Mouse (Mus musculus) c-Kit-positive CD71-positive TER-119-negative erythroid progenitor cells, embryonic 14.5 days (primary cell): ENCODE data around the gene Rab40b.

Source experiments
- DNase-seq: peaks from one replicate; pipeline ENCODE4 v3.0.0-alpha.2; 2013; ENCODE audit warnings: low read depth

Gene Rab40b

DNA sequence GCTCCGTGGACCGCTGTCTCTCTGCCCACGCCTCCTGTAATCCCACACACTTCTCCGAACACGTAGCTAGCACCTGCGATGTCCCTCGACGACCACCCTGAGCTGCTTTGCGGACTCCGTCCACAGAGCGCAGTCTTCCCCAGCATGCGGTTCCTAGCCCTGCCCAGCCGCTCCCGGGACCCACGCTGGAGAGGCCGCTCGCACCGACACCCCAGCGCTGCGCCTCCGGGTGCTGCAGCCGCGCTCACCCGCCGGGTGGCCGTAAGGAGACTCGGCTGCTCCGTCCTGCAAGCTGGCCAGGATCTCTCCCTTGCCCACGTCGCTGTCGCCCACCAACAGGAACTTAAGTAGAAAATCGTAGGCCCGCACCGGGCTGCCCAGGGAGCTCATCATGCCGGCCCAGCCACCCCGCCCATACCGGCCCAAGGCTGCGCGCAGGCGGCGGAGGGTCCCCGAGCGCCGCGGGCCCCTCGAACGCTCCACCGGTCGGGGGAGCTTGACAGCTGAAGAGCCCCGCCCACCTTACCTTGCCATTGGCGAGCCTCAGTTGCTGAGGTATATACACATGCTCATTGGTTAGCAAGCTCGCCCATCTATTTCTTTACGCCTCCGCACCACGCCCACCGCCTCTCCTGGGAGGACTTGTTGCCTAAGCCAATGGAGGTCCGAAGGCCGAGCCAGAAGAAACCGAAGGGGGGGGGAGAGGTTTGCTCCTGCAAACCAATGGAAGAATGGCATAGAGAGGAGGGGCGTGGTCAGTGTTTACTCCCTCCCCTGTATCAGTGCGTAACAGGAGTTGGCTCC, at the start of gene Rab40b:
Gene Rab40b, minus strand, starts transcription at position 502 of the 804 bp plus-strand sequence.
- DNase-seq, result peak; percentile 85

DNA sequence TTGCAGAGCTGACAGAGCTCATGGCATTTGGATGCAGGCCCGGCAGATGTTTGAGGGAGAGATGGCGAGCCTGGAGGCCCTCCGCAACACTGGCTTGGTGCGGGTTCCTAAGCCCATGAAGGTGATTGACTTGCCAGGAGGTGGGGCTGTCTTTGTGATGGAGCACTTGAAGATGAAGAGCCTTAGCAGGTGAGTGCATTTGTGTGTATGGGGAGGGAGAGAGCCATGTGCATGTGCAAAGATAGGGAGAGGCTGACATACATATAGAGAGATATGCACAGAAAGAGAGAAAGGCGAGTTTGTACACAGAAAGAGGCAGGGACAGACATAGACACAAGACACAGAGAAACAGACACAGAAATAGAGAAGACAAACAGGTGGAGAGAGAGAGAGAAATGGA, 49.2 kb upstream of the Rab40b start:
- no peak for DNase-seq

DNA sequence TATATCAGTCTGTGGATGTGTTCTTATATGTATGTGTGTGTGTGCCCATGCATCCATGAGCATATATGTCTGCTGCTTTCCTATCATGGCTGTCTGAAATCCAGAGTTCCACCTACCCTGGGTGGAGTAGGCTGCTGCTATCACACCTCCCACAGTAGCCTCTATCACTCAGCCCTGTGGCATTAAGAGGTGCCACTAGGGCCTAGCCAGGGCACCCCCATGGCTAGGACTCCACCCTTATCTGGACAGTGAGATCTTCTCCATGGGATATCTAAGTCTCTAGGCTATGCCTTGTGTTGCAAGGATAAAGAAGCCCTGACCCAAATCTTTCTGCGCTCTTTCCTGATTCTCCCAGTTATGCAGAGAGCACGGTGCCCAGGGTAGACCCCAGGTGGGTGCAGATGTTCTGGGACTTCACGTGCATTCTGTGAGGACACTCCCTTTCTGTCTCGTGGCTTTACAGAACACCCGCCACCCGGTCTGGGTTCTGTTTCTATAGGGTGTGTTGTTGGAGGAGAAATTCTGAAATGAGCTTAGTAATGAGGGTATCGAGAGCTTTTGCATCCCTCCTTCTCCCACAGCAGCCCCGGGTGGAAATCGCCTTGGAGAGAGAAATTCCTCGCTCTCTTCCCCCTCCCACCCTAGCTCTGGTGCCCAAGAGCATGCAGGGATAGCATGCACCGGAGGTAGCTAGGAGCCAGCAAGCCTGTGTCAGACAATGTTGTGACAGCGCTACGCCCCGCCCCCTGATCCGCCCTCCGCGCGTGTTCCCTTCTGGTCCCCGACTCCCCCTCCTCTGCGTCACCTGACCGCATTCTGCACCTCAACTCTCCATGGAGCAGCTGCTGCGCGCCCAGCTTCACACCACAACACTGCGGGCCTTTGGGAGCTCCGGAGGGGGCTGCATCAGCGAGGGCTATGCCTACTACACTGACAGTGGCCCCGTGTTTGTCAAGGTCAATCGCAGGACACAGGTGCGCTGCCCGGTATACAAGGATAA, 46.4 kb upstream of the Rab40b start, which contains the start of gene Fn3k:
Gene Fn3k, plus strand, starts transcription at position 758 of the 1,000 bp plus-strand sequence.
- peak; percentile 68 for DNase-seq

DNA sequence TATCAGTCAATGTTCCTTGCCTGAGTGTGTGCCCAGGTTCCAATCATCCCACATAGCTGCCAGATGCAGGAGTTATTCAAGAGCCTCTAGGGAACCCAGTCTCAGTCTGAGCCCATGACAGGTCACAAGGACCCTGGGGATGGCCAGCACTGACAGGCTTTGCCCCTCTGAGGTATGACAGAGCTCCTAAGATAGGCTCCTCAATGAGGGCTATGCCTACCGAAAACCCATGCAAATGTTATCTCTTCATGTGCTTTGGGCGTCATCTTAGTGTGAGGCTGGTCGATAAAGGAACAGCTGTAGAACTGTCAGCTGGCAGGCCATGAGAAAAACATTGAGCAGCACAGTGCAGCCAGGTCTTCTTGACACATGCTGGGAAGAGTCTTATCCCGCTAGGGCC, 45.3 kb upstream of the Rab40b start:
- peak; percentile 82 for DNase-seq

DNA sequence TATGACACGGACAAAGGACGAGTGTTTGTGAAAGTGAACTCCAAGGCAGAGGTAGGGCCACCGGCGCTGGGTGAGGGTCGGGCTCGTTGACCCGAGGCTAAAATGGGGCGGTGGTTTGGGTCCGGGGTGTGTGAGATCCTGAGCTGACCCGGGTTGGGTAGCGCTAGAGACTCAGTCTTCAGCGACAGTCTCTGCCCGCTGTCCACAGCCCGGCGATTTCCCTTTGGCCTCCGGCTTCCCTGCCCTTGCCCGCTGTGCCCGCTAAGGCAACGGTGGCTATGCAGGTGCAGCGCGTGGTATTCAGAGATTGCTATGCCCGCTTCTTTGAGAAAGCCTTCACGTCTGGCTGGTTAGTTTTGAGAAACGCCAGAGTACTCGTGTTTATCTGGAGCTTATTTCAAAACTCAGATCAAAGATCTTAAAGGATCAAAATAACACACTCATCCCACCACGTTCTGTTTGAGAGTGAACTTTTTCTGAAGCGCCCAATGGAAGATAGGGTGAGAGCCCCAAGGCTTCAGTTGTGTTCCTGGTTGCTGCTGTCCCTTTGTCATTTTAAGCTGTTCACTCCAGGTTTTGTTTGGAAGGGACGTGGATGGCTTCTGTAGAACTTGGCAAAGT, 33.6 kb upstream of the Rab40b start:
- DNase-seq, result no peak

DNA sequence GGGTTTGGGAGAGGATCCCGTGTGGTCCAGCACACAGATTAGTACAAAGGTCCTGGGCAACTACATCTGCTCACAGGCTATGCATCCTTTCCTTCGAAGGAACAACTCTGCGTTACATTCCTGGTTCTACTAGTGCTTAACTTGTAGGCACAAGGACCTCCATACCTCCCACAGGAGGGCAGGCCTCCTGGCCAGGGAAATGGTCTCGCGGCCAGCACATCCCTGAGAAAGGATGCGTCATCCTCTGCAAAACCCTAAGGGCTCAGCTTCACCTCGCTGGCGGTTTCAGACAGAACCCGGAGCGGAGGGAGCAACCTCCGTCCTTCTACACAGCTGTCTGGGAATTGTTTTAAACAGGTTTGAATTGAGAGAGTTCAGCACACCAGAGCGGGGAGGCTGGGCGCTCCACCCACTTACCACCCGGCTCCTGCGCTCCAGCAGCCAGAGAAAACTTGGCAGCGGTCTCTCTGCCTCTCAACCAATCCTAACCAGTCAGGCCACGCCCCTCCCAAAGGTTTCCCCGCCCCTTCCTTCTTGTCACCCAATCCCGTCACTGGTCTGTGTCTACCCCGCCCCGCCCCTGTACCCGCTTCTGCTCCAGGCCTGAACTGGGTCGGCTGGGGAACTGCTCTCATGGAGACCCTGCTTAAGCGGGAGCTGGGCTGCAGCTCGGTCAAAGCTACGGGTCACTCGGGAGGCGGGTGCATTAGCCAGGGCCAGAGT, 32.9 kb upstream of the Rab40b start, which contains the start of gene Fn3krp:
Gene Fn3krp, plus strand, starts transcription at position 572 of the 723 bp plus-strand sequence.
- peak; percentile 99 for DNase-seq

DNA sequence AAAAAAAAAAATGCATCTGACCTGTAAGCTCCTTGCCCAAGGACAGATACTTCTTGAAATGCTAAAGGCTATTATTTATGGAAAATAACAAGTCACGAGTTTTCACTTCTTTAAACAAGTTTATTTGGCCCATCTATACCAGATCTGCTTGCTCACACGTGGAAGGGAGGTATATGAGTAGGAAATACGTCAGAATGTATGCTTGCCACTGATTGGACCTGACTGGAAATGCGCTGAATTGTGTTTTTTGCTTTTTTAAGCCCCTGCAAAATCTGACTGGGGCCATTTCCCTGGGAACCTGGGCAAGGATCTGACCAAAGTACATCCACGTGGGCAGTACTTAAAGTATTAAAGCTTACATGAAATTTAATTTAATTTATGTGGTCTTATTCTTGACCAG, 32.3 kb upstream of the Rab40b start:
- no peak for DNase-seq

DNA sequence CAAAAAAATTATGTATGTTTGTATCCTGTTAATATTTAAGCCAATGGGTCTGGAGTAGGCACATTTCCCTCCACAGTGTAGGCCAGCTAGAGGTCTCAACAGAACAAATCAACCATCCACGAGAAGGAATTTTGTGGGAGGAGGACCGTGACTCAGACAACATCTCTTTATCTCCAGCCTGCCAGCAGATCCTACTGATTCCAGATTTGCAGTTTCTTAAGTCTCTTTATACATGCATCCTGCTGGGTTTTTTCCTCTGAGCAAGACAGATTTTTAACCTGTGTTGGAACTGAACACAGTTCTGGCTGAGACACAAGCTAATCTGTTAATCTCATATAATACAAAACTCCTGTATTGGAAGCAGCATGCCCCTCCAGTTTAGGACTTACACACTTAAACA, 30.9 kb upstream of the Rab40b start:
- no peak for DNase-seq

DNA sequence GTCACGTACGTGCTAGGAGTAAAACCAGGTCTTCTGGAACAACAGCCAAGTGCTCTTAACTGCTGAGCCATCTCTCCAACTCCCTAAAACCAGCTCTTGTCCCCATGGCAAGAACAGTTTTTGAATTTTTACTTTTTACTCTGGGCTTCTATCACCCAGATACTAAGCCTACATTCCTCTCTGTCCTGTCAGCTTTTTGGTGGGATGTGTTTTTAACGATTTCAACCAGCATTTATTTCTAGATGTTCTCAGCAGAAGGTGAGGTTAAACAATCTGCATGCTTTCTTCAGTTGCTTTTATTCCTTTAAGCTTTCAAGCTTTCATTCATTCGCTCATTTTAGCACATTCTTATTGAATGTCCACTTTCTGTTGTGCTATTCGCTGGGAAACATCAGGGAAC, 29.9 kb upstream of the Rab40b start:
- DNase-seq, result no peak

DNA sequence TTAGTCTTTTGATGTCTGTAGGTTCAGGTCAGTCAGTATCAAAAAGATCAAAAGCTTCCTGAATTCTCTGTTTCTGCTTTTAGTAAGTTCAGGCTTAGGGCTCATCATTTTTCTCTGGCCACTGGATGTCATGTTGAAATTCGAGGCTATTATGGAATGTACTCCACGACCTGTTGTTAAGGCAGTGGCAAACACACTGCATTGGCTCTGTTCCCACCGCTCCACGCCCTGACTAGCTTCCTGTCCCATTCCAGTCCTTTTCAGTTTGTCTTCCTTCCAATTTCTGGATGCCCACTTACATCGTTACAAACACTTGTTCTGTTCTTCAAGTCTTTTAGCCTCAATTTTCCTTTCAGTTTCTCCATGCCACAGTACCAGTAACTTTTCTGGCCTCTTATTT, 27.3 kb upstream of the Rab40b start:
- no peak for DNase-seq

DNA sequence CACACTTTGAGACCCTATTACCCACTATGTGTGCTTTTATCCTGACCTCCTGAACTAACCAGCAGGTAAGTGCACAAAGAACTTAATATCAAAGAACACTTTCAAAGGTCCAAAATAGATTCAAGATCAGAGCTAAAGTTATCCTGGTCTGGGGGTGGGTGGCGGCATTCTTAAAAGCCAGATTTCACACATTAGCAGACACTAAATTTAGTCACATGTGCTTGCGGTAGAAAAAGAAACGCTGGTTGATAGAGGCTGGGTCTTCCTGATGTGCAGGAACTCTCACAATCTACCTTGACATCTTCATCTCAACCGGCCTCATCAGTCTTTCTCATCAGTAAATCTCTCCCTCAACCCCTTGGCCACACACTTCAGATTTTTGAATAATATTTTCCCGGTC, 26.7 kb upstream of the Rab40b start:
- DNase-seq, result no peak

DNA sequence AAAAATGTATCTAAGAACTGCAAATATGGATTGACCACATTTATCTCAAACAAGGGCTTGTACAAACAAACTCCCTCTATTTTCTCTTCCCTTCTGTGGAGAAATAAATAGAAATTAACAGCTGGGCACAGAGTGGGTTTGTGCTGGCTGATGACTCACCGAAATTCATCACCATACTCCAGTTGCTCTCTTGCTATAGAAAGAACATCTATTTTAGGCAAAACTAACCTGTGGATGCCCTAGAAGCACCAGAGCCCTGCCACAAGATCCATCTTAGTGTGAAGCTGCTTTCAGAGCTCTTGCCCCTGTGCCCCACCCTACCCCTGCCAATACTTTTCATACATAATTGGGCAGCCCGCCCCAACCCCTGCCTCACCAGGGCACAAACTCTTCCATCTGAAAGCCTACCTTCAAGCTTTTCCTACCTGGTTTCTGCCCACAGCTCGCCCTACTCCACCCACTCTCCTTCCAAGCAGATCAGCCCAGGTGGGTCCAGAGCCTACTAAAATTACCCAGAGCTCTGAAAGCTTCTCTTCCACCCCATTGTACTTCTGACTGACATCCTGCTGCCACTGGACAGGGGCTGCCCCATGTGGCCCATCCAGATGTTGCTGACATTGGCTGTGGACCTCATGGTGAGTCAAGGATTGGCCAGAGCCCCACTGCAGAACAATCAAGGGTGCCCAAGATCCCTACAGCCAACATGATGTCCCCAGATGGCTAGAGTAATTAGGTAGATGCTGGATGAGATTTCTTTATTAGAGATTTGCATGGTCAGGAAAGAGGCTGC, 19.5 kb upstream of the Rab40b start:
- no peak for DNase-seq

DNA sequence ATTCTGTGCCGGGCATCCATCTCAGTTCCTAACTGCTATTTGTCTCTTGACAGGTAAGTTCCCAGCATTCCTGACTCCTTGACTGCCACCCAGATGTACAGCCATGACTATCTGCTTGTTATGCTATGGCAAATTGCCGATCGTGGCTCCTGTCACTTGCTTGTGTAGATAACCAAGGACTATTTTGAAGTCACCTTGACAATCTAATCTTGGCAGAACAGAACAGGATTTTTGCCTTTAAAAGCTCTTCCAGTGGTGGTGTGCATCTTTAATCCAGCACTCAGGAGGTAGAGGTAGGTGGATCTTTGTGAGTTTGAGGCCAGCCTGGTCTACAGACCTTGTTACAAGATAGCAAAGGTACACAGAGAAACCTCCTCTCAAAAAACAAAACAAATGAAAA, 4.4 kb upstream of the Rab40b start:
- DNase-seq, result no peak

DNA sequence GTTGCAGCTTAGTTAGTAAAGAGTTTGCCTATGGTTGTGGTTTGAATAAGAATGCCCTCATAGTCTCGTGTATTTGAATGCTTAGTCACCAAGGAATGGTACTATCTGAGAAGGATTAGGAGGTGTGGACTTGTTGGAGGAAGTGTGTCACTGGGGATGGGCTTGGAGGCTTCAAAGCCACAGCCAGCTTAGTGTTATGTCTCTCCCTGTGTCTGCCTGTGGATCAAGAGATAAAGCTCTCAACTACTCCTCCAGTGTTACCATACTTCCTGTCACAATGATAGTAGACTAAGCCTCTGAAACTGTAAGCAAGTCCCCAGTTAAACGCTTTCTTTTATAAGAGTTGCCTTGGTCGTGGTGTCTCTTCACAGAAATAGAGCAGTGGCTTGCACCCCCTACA, 2.7 kb upstream of the Rab40b start:
- DNase-seq, result no peak

DNA sequence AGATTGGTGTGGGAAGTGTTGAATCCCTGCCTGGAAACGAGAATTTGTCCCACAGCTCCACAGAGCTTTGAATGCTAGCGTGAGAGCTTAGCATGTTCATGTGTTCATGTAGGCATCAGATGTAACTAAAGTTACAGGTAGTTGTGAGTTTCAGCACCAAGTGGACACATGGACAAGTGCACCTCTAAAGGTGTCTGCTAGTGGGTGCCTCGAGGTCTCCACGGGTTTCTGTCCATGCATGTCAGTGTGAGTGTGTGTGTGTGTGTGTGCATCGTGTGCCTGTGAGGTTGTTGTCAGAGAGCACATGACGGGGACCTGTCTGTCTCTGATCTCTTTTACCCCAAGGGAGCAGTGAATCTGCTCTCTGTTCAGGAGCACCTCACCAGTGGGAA, 499 bp upstream of the Rab40b start:
- DNase-seq, result no peak

DNA sequence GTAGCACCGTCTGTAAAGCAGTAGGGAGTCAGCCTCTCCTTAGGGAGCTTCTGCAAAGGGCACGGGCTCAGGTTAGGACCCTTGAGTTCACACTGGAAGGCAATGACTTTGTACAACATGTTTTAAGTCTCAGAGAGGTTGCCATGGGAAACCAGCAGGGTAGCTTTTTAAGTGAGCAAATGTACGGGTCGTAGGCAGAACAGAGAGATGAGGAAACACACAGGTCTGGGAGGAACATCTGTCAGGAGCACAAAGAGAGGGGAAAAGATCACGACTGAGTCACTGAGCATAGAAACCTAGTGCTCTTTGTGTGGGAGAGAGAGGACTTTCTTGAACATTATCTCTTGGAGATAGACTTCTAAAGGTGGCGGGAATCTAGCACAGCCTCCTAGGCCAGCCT, 7.8 kb downstream of the Rab40b start:
- DNase-seq, result no peak

DNA sequence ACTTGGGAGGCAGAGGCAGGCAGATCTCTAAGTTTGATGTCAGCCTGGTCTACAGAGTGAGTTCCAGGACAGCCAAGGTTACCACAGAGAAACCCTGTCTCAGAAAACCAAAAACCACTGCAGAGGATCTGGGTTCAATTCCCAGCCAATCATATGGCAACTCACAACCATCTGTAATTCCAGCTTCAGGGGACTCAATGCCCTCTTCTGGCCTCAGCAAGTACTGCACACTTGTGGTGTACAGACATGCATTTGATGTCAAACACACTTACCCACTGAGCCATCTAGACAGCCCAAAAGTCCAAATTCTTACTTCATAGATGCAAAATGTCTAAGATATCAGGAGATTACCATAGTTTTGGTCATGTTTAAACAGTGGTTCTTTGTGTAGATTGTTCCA, 9.4 kb downstream of the Rab40b start:
- DNase-seq, result no peak

DNA sequence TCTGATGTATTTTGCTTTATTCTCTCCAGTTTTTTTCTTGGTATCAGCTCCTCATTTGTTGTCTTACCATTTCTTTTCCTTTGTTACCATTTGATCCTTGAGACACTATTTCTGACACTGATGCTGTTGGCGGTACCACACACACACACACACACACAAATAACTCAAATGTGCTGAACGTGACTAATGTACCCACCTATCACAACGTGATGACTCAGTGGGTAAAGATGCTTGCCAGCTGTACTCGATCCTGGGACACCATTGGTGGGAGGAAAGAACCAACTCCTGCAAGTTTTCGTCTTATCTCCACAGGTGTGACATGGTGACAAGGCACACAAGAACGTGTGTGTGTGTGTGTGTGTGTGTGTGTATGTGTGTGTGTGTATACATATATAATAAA, 14.7 kb downstream of the Rab40b start:
- no peak for DNase-seq

DNA sequence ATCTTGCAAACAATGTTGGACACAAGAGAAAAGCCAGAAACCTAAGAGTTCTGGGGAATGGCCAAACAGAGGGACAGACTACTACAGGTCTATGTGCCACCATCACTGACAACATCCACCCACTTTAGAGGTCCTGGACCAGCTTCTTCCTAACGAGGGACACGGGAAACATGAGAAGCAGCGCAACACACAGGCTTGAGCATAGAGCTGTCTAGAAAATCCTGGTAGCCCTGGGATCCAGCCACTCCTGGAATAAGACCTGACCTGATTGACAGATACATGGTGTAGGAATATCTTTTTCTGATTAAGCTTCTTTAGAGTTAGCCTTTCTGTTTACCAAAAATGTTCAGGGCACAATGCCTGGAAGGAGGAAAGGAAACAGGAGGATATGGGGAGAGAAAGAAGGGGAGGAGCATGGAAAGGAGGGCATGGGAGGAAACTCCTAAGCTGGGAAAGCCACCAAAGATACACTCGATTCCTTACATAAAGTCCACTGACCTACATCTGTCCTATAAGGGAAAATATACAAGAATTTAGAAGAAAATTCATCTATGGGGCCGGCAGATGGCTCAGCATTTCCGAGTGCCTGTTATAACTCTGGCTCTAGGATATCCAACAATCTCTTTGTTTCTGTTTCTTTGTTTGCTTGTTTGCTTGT, 17.6 kb downstream of the Rab40b start:
- DNase-seq, result no peak

DNA sequence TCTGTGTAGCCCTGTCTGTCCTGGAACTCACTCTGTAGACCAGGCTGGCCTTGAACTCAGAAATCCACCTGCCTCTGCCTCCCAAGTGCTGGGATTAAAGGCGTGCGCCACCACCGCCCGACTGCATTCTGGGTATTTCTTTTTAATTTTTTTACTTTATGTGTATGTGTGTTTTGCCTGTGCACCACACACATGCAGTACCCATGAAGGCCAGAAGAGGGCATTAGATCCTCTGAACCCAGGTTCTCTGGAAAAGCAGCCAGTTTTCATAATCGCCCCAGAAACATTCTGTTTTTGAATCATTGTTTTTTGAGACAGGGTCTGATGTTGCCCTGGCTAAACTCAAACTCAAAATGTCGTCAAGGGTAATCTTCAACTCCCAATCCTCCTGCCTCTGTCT, 18.4 kb downstream of the Rab40b start:
- peak; percentile 49 for DNase-seq
